ENCODE assay signal across 19 mouse cellular contexts in genomic region chr1:59511566-59512270, GRCm38 (mm10). TPM values are rescaled to one million over a fixed set of nuclear protein-coding genes. Genes with fewer than 3 reads are reported as not detected.
A peak's percentile ranks its signal among the peaks of the same experiment; 100 is the strongest.
DNase-seq lines count a peak whose midpoint lies in the region; TF ChIP-seq lines count a peak whose summit lies in the region.
"Had no signal": no experiment of that assay in that cellular context is flagged by ENCODE, and none has a peak within 500 bp of the region (broad histone marks: within the 10 kb centered on the region; RNA-seq: fewer than 3 reads in every experiment).

No protein-coding gene starts in this region.

- peaks cover 4% of the 10 kb centered on the region for H3K4me1 ChIP-seq in cerebellum, adult 2 months (ENCODE audit: control insufficient read depth, insufficient read depth, low read length)
- peaks cover 15% of the 10 kb centered on the region for H3K4me1 ChIP-seq in heart, embryonic 10.5 days

- no peak for TF ChIP-seq POLR2A in cerebellum, adult 2 months (IDR thresholded peaks at IDR 0.05; ENCODE audit: borderline replicate concordance, insufficient read depth, low read length)

- H3K4me3 ChIP-seq in cerebellum, adult 2 months (replicated peaks; ENCODE audit: insufficient read depth, low read depth, low read length) = no peak overlapping the region
- H3K4me3 ChIP-seq in heart, embryonic 10.5 days = no peak overlapping the region
- H3K4me3 ChIP-seq: embryonic facial prominence, embryonic 15.5 days; forebrain, embryonic 15.5 days; heart, adult 2 months; hindbrain, embryonic 13.5 days had no signal

- no peaks in the 10 kb centered on the region for H3K9me3 ChIP-seq in heart, embryonic 10.5 days
- H3K9me3 ChIP-seq: embryonic facial prominence, embryonic 15.5 days; forebrain, embryonic 15.5 days; hindbrain, embryonic 13.5 days had no signal

- intact Hi-C loops in left cerebral cortex, postnatal 4 days (cut with DNase I) = no loop called here

- no peaks in the 10 kb centered on the region; the same call in 1 of the 2 replicates for H3K27me3 ChIP-seq in cerebellum, adult 2 months (ENCODE audit: control insufficient read depth, insufficient read depth, low read length)
- H3K27me3 ChIP-seq in heart, embryonic 10.5 days (ENCODE audit: insufficient read depth, poor library complexity, severe bottlenecking) = peaks cover 22% of the 10 kb centered on the region; the same call in 1 of the 2 replicates
- H3K27me3 ChIP-seq: embryonic facial prominence, embryonic 15.5 days; forebrain, embryonic 15.5 days; hindbrain, embryonic 13.5 days had no signal

- no peak for TF ChIP-seq CTCF in cerebellum, adult 2 months (IDR thresholded peaks at IDR 0.05; ENCODE audit: borderline replicate concordance, insufficient read depth, low read depth, low read length)

- 43% methylated on average over 9 of the region's 9 CpGs for WGBS in cerebellum, adult 2 months
- WGBS in heart, embryonic 10.5 days = 70% methylated on average over 9 of the region's 9 CpGs

- H3K27ac ChIP-seq in cerebellum, adult 2 months (ENCODE audit: insufficient read depth, low read length) = no peak overlapping the region
- no peak overlapping the region for H3K27ac ChIP-seq in heart, embryonic 10.5 days
- H3K27ac ChIP-seq: embryonic facial prominence, embryonic 15.5 days; forebrain, embryonic 15.5 days; heart, adult 2 months; hindbrain, embryonic 13.5 days; macrophage had no signal

- DNase-seq in cerebellum, adult 2 months = peak; percentile 27 to 34
- no peak for DNase-seq in cerebellum, postnatal 4 days (ENCODE audit: low spot score in 2 of 2)
- peak; percentile 32 for DNase-seq in left cerebral cortex, postnatal 4 days
- no peak for DNase-seq in left cerebral cortex, adult 9 months (ENCODE audit: low spot score in 2 of 2)
- peak; percentile 55 to 74 for DNase-seq in gastrocnemius, adult 8-10 months (ENCODE audit: low spot score in 2 of 2)
- peak; percentile 83 for DNase-seq in skeletal muscle tissue, adult 2 months (ENCODE audit: low read depth, low spot score)
- DNase-seq in heart, embryonic 10.5 days (ENCODE audit: low spot score) = no peak
- DNase-seq: adrenal gland, postnatal 36 days; heart, adult 2 months; kidney, adult 2 months; kidney, postnatal 10 days had no signal

- H3K36me3 ChIP-seq in heart, embryonic 10.5 days = no peaks in the 10 kb centered on the region
- H3K36me3 ChIP-seq: embryonic facial prominence, embryonic 15.5 days; forebrain, embryonic 15.5 days; hindbrain, embryonic 13.5 days had no signal

RNA-seq across cellular contexts. Expression of gene Gm973, which starts 4.3 kb away (rescaled TPM):
- 4.7 and 5.7 TPM in 2 replicates for polyA plus RNA-seq in cerebellum, adult 2 months (2012; rRNA removed)
- total RNA-seq in left cerebral cortex, postnatal 4 days (2021) = 1 to 10 TPM; 6.1 to 6.7 TPM
- 1 to 10 TPM in 2 of 4 experiments, under 1 TPM in 2; 0.56 to 1.8 (median 0.90) TPM for total RNA-seq in gastrocnemius, adult 8-10 months (2022)
- polyA plus RNA-seq in heart, embryonic 10.5 days (2016; fragmentation: Nextera tagmentation; extraction: Ambion mirVana) = 0.16 TPM in 1 of 2 replicates, not detected in the other
- total RNA-seq: liver, adult 2 months had no signal
- polyA plus RNA-seq: heart, embryonic 14.5 days; liver, adult 2 months; liver, embryonic 16.5 days; macrophage had no signal

RNA-seq across cellular contexts. Expression of gene Fzd7, which starts 29.5 kb away (rescaled TPM):
- polyA plus RNA-seq in cerebellum, adult 2 months (2012; rRNA removed) = 25.0 and 28.1 TPM in 2 replicates
- total RNA-seq in left cerebral cortex, postnatal 4 days (2021) = 1 to 10 TPM; 6.9 to 7.4 TPM
- total RNA-seq in gastrocnemius, adult 8-10 months (2022) = 10 to 100 TPM; 34.5 to 48.6 (median 42.6) TPM
- 4.2 and 13.0 TPM in 2 replicates for polyA plus RNA-seq in heart, embryonic 10.5 days (2016; fragmentation: Nextera tagmentation; extraction: Ambion mirVana)
- polyA plus RNA-seq: CD4-positive, CD25-positive, alpha-beta regulatory T cell, adult 4 months had no signal

Comparison
In these comparisons a context has a peak if more than half of its experiments do, and no peak if none do; other contexts are left out.
1. DNase-seq: peak in cerebellum, adult 2 months (2 of 2), left cerebral cortex, postnatal 4 days (single experiment), gastrocnemius, adult 8-10 months (2 of 2) and skeletal muscle tissue, adult 2 months (single experiment); none in cerebellum, postnatal 4 days (0 of 2), left cerebral cortex, adult 9 months (0 of 2) and heart, embryonic 10.5 days (single experiment).
2. RNA of gene Fzd7, which starts 29.5 kb away (total RNA-seq): 34.5 to 48.6 TPM in gastrocnemius, adult 8-10 months; 6.9 to 7.4 TPM in left cerebral cortex, postnatal 4 days; every median in the first group is over 4 times any median in the second.